Mouse (Mus musculus): ENCODE measurements around the gene Hnrnpr. TPM values are rescaled to one million over a fixed set of nuclear protein-coding genes. Genes with fewer than 3 reads are reported as not detected.

The Hnrnpr gene
- total RNA-seq, 2 experiments from 2014 or later: 81.8 to 83.5 TPM

DNA sequence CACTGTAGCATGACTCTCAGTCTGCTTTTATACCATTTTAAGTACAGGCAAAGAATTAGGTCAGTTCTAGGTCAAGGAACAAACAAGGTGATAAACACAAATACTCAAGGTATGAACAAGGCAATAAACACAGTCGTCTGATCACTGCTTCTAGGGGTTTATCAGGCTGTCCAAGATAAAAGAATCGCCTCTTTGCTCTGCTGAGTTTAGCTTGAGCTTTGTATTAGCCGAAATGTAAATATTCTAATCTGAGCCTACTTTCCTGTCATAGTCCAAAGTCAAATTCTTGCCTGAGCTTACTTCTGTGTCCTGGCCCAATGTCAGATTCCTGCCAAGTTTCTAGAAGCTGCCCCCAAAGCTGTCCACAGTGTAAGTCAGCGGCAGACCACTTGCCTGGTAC lies 8.3 kb upstream of the Hnrnpr start:
- intact Hi-C loops (cut with DNase I): no loop called here
- DNase-seq (ENCODE audit: low spot score in 2 of 2): no peak

DNA sequence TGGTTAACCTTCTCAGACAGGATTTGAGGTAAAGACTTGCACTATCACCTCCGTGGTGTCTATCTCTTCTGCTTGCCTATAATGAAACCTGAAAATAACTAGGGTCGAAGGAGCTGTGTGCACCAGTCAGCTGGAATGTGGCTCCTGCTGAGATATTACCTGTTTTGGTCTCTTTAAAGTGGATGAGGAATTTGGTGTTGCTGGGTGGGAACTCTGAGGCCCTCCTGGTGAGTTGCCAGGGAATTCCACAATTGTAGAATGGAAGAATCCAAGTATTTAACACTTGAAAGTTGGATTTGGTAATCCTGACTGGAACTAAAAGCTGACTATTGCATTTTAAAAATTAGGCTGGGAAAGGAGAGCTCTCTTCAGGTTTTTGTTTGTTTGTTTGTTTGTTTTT lies 6.6 kb upstream of the Hnrnpr start:
- intact Hi-C loops (cut with DNase I): no loop called here
- no peak for DNase-seq (ENCODE audit: low spot score in 2 of 2)

- intact Hi-C loops (cut with DNase I): no loop called here
- DNase-seq (ENCODE audit: low spot score in 2 of 2): no peak
Observed at GRCm38 (mm10) chr4:136308355-136308754, 2.4 kb upstream of the Hnrnpr start.

DNA sequence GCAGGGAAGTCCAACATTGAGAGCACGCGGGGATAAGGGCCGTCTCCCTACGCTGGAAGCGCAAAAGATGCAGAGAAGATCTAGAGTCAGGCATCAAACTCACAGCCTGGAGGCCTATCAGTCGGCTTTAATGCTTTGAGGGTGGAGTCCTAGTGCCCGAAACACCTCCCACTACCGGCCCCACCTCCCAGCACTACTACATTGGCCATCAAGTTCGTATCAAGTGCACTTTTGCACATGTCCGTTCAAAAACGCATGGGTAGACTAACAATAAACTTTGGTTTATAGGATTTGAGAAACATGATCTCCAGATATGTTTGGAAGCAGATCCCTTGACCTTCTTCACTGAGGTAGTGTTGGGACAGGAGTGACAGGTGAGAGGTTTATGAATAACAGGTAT lies 962 bp upstream of the Hnrnpr start:
- intact Hi-C loops (cut with DNase I): loop anchor here (2.0 kb wide), 1 partner anchor 25 kb away; the partner anchor contains the start of gene Zfp46
- no peak for DNase-seq (ENCODE audit: low spot score in 2 of 2)

- intact Hi-C loops (cut with DNase I): loop anchor here (2.0 kb wide), 1 partner anchor 27 kb away; the partner anchor contains the start of gene Zfp46
- no peak for DNase-seq (ENCODE audit: low spot score in 2 of 2)
Observed at GRCm38 (mm10) chr4:136311042-136311999, 579 bp downstream of the Hnrnpr start.

DNA sequence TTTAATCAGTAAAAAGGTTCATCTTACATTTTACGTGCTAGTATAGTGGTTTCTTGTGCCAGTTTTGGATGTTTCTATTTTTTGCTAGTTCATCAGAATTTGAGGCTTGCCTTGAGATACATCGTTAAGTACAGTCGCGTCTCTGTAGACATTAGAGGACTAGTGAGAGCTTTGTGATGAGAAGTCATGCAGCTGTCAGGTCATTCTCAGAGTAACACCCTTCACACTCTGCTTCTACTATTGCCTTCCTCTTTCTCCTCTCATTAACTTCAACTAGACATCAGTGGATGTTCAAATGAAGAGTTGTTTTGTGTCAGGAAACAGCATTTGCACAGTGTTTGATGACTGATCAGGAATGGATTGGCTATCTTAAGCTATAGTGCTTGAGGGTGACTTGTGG lies 1.9 kb downstream of the Hnrnpr start:
- no peak for DNase-seq (ENCODE audit: low spot score in 2 of 2)
- intact Hi-C loops (cut with DNase I): no loop called here

- intact Hi-C loops (cut with DNase I): no loop called here
- DNase-seq (ENCODE audit: low spot score in 2 of 2): no peak
Observed at GRCm38 (mm10) chr4:136317667-136318066, 6.9 kb downstream of the Hnrnpr start.

GRCm38 (mm10) chr4:136320016-136320415 lies 9.3 kb downstream of the Hnrnpr start:
- DNase-seq (ENCODE audit: low spot score in 2 of 2): no peak
- intact Hi-C loops (cut with DNase I): loop anchor here (5.0 kb wide), 1 partner anchor 118 kb away; no protein-coding TSS in a partner anchor

GRCm38 (mm10) chr4:136324226-136324625 lies 13.5 kb downstream of the Hnrnpr start:
- intact Hi-C loops (cut with DNase I): loop anchor here (2.0 to 5.0 kb wide), 2 partner anchors 63 to 122 kb away; no protein-coding TSS in a partner anchor

GRCm38 (mm10) chr4:136327238-136327637 lies 16.5 kb downstream of the Hnrnpr start:
- no peak for DNase-seq (ENCODE audit: low spot score in 2 of 2)
- intact Hi-C loops (cut with DNase I): no loop called here

More at GRCm38 (mm10) chr4:136324226-136324625, 13.5 kb downstream of the Hnrnpr start:
- no peak for DNase-seq (ENCODE audit: low spot score in 2 of 2)

- DNase-seq (ENCODE audit: low spot score in 2 of 2): no peak
- intact Hi-C loops (cut with DNase I): no loop called here
Observed at GRCm38 (mm10) chr4:136328115-136328514, 17.4 kb downstream of the Hnrnpr start.

- DNase-seq (ENCODE audit: low spot score in 2 of 2): no peak
- intact Hi-C loops (cut with DNase I): no loop called here
Observed at GRCm38 (mm10) chr4:136331709-136332108, 21.0 kb downstream of the Hnrnpr start.

DNA sequence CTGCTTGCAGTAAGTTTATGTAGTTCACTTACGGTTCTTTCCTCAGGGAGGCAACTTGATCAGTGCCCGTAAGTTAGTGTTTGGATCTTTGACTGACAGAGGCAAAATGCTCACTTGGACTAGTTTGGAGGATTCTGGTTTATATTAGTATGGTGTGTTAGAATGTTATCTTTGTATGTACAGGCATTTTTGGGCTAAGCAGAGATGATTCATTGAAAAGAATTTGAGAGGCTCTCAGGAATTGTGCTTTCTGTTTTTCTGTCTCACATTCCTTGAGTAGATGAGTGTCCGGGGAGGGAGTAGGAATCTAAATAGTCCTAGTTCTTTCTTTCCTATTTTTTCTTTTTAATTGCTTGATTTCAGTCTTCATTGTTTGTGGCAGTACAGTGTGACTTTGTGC lies 22.4 kb downstream of the Hnrnpr start:
- no peak for DNase-seq (ENCODE audit: low spot score in 2 of 2)
- intact Hi-C loops (cut with DNase I): no loop called here

DNA sequence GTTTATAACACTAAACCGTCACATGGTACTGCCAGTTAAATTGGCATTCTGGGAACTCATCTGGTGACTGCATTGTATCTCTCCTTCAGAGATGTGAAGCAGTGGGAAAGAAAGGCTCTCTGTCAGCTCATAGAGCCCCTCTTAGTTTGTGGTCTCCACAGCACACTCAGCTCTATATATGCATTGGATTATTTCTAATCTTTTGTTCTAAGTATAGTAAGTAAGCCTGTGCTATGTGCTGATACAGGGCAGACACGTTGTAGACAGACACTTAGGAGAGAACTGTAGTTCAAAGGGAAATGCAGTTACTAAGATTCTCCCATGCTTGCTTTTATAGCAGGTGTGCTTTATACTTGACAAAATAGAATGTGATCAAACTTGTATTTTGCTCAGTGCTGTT lies 24.3 kb downstream of the Hnrnpr start:
- no peak for DNase-seq (ENCODE audit: low spot score in 2 of 2)
- intact Hi-C loops (cut with DNase I): no loop called here

GRCm38 (mm10) chr4:136337129-136337528 lies 26.4 kb downstream of the Hnrnpr start:
- DNase-seq (ENCODE audit: low spot score in 2 of 2): no peak
- intact Hi-C loops (cut with DNase I): no loop called here

DNA sequence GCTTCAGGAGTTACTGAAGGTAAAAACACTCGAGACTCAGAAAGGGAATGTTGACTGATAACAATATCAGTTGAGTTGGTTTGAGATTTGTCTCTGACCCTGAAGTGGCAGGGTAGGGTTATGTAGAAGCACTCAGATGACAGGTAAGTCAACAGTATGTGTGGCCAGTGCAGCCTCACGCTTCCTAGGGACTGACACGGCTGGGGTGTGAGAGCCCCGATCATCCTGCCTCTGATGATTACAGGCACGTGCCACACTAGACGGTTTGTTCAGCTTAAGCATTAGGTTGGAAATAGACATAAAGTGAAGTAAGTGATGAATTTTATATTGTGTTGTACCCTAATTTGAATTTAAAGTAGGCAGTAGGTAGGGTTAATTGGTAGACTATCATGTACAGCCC lies 38.9 kb downstream of the Hnrnpr start:
- no peak for DNase-seq (ENCODE audit: low spot score in 2 of 2)
- intact Hi-C loops (cut with DNase I): no loop called here

DNA sequence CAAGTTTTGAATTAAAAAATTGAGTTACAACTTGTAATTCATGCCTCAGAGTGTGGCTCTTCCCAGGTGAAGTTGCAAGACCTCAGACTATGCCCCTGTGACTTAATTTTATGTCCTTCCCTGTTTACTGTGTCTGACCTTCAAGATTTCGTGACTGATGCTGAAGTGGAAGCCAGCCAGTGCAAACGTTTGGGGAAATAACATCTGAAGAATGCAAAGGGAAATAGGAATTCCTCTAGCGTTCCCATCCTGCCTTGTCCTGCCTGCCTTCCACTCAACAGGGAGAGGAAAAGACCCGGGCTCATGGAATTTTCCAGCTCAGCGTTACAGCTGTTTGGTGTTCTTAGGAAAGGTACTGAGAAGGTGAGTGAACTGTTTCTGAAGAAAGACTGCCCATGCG lies 46.3 kb downstream of the Hnrnpr start:
- intact Hi-C loops (cut with DNase I): no loop called here
- no peak for DNase-seq (ENCODE audit: low spot score in 2 of 2)

- intact Hi-C loops (cut with DNase I): no loop called here
- DNase-seq (ENCODE audit: low spot score in 2 of 2): no peak
Observed at GRCm38 (mm10) chr4:136357429-136357828, 46.7 kb downstream of the Hnrnpr start.

- intact Hi-C loops (cut with DNase I): loop anchor here (5.0 kb wide), 1 partner anchor 154 kb away; no protein-coding TSS in a partner anchor
- DNase-seq (ENCODE audit: low spot score in 2 of 2): peak in 1 of 2 experiments; percentile 36
Observed at GRCm38 (mm10) chr4:136367856-136368255, 57.1 kb downstream of the Hnrnpr start.

- intact Hi-C loops (cut with DNase I): loop anchor here (5.0 kb wide), 2 partner anchors 153 to 253 kb away; partner anchors contain the start of gene Lactbl1
- peak; percentile 71 to 80 for DNase-seq (ENCODE audit: low spot score in 2 of 2)
Observed at GRCm38 (mm10) chr4:136369727-136370126, 59.0 kb downstream of the Hnrnpr start.

All from left cerebral cortex, postnatal 25 days (tissue).